Mouse (Mus musculus) heart, embryonic 14.5 days (tissue): ENCODE measurements at regions not wholly inside any gene's neighbourhood (a gene's known extent, or its start where the extent isn't known, plus 50 kb on each side); places are given as distances from the start of the nearest gene placed in this dataset.

ENCODE experiments used
- ATAC-seq: fragments of 200-750 bp; cut with Nextera tagmentation; 2 replicates; pipeline ENCODE4 v1.8.0; 2017; ENCODE audit warnings: low read depth, moderate TSS enrichment; ENCODE audit not compliant: insufficient number of reproducible peaks, insufficient read depth, low FRiP score
- H3K27ac ChIP-seq, 2 experiments: fragments of 200-500 bp in 1 of 2; fragments of 300-500 bp in 1 of 2; sonication (generic) in 1 of 2; replicated peaks in 1 of 2; 2 replicates each; pipeline ENCODE4 v1.5.1; 2012 to 2014; ENCODE audit warnings: low read depth in 2 of 2, low read length in 2 of 2, control low read depth in 1 of 2, mild to moderate bottlenecking in 1 of 2, mixed read lengths in 1 of 2; ENCODE audit not compliant: control insufficient read depth in 1 of 2, insufficient read depth in 1 of 2
- H3K27me3 ChIP-seq: fragments of 300-500 bp; sonication (generic); 2 replicates; pipeline ENCODE4 v1.6.1; 2014; ENCODE audit warnings: mild to moderate bottlenecking, low read length, control low read depth; ENCODE audit not compliant: control insufficient read depth, insufficient read depth
- H3K36me3 ChIP-seq: fragments of 300-500 bp; sonication (generic); 2 replicates; pipeline ENCODE4 v1.6.1; 2014; ENCODE audit warnings: mild to moderate bottlenecking, control low read depth, low read length, mixed read lengths; ENCODE audit not compliant: control insufficient read depth, insufficient read depth
- H3K4me1 ChIP-seq, 2 experiments: fragments of 200-500 bp in 1 of 2; fragments of 300-500 bp in 1 of 2; sonication (generic) in 1 of 2; 2 replicates each; pipeline ENCODE4 v1.6.1; 2012 to 2014; ENCODE audit warnings: low read length in 2 of 2, control low read depth in 1 of 2, mixed read lengths in 1 of 2; ENCODE audit not compliant: control insufficient read depth in 2 of 2, insufficient read depth in 2 of 2
- H3K4me2 ChIP-seq: fragments of 300-500 bp; sonication (generic); 2 replicates; pipeline ENCODE4 v1.6.1; 2014; ENCODE audit warnings: mild to moderate bottlenecking, low read length
- H3K4me3 ChIP-seq, 2 experiments: fragments of 200-500 bp in 1 of 2; fragments of 300-500 bp in 1 of 2; sonication (generic) in 1 of 2; 2 replicates each; pipeline ENCODE4 v1.5.1; 2012 to 2014; ENCODE audit warnings: low read length in 2 of 2, mild to moderate bottlenecking in 2 of 2, control low read depth in 1 of 2, low read depth in 1 of 2, moderate library complexity in 1 of 2; ENCODE audit not compliant: control insufficient read depth in 1 of 2, insufficient read depth in 1 of 2
- H3K9ac ChIP-seq: fragments of 300-500 bp; sonication (generic); 2 replicates; pipeline ENCODE4 v1.6.1; 2014; ENCODE audit warnings: mild to moderate bottlenecking, low read length
- H3K9me3 ChIP-seq: fragments of 300-500 bp; sonication (generic); 2 replicates; pipeline ENCODE4 v1.6.1; 2016; ENCODE audit warnings: low read length, control low read depth; ENCODE audit not compliant: control insufficient read depth
- WGBS: fragments of 180-500 bp; shearing (Covaris S2); extraction: QIAGEN DNeasy Blood & Tissue Kit; methylation state at CpG from one replicate; pipeline ENCODE4 v1.1.7; 2014; 5-methylcytosine and 5-hydroxymethylcytosine counted together

GRCm38 (mm10) chr13:90777123-90777951, 127.8 kb downstream of the Atp6ap1l start:
- Histone ChIP-seq H3K27me3 (no peaks in the 10 kb centered on the region), H3K4me3 (no peak overlapping the region), H3K9me3 (no peaks in the 10 kb centered on the region), H3K9ac (no peak overlapping the region), H3K4me2 (no peak overlapping the region), H3K4me1 (no peaks in the 10 kb centered on the region), H3K36me3 (no peaks in the 10 kb centered on the region), H3K27ac (no peak overlapping the region)
- no peak for ATAC-seq
- 85% methylated on average over 5 of the region's 5 CpGs for WGBS

- Histone ChIP-seq H3K27me3 (no peaks in the 10 kb centered on the region), H3K4me1 (peaks cover 5% of the 10 kb centered on the region in 2 experiments; a peak in 2 of 4 replicates), H3K36me3 (no peaks in the 10 kb centered on the region), H3K27ac (peak overlapping the region; percentile 4 to 59; a peak in 1 of 4 replicates), H3K4me2 (no peak overlapping the region), H3K4me3 (no peak overlapping the region), H3K9ac (no peak overlapping the region), H3K9me3 (no peaks in the 10 kb centered on the region)
- ATAC-seq: no peak
- 52% methylated on average over 2 of the region's 2 CpGs for WGBS
Measured at GRCm38 (mm10) chr13:90762154-90762553, 143.0 kb downstream of the Atp6ap1l start.

GRCm38 (mm10) chr13:90760516-90761050, 144.6 kb downstream of the Atp6ap1l start:
- Histone ChIP-seq H3K9me3 (no peaks in the 10 kb centered on the region), H3K36me3 (no peaks in the 10 kb centered on the region), H3K4me3 (no peak overlapping the region), H3K4me2 (no peak overlapping the region), H3K27ac (no peak overlapping the region), H3K27me3 (no peaks in the 10 kb centered on the region), H3K4me1 (peaks cover 5% of the 10 kb centered on the region in 2 experiments; a peak in 2 of 4 replicates), H3K9ac (no peak overlapping the region)
- 78% methylated on average over 4 of the region's 4 CpGs for WGBS
- ATAC-seq: no peak

GRCm38 (mm10) chr13:90754451-90754850, 150.7 kb downstream of the Atp6ap1l start:
- Histone ChIP-seq H3K9ac (no peak overlapping the region), H3K36me3 (no peaks in the 10 kb centered on the region), H3K9me3 (no peaks in the 10 kb centered on the region), H3K4me2 (no peak overlapping the region), H3K4me3 (no peak overlapping the region), H3K27ac (peak overlapping the region in 1 of 2 experiments; percentile 50; a peak in 2 of 4 replicates), H3K27me3 (no peaks in the 10 kb centered on the region), H3K4me1 (peaks cover 0 to 17% of the 10 kb centered on the region in 2 experiments; a peak in 2 of 4 replicates)
- WGBS: 42% methylated on average over 3 of the region's 3 CpGs
- ATAC-seq: no peak

- ATAC-seq: no peak
- Histone ChIP-seq H3K4me1 (peaks cover 3 to 25% of the 10 kb centered on the region in 2 experiments), H3K4me2 (no peak overlapping the region), H3K4me3 (no peak overlapping the region), H3K27ac (no peak overlapping the region), H3K27me3 (no peaks in the 10 kb centered on the region), H3K9me3 (no peaks in the 10 kb centered on the region), H3K36me3 (no peaks in the 10 kb centered on the region), H3K9ac (no peak overlapping the region)
- 63% methylated on average over 1 of the region's 1 CpGs for WGBS
Measured at GRCm38 (mm10) chr13:90749741-90750140, 155.4 kb downstream of the Atp6ap1l start.

GRCm38 (mm10) chr13:90745063-90745462, 160.1 kb downstream of the Atp6ap1l start:
- WGBS: 4% methylated on average over 1 of the region's 1 CpGs
- Histone ChIP-seq H3K9me3 (no peaks in the 10 kb centered on the region), H3K36me3 (no peaks in the 10 kb centered on the region), H3K4me2 (no peak overlapping the region), H3K4me1 (peaks cover 3 to 15% of the 10 kb centered on the region in 2 experiments; a peak in 3 of 4 replicates), H3K27ac (peak overlapping the region in 1 of 2 experiments; percentile 43; a peak in 3 of 4 replicates), H3K4me3 (no peak overlapping the region), H3K27me3 (no peaks in the 10 kb centered on the region), H3K9ac (no peak overlapping the region)
- ATAC-seq: 0 out of 2 replicates have a peak, but pooled peaks have one; percentile 54

- Histone ChIP-seq H3K9me3 (no peaks in the 10 kb centered on the region), H3K36me3 (no peaks in the 10 kb centered on the region), H3K27ac (no peak overlapping the region), H3K4me3 (no peak overlapping the region), H3K4me2 (no peak overlapping the region), H3K4me1 (peaks cover 3 to 16% of the 10 kb centered on the region in 2 experiments), H3K9ac (no peak overlapping the region), H3K27me3 (no peaks in the 10 kb centered on the region)
- 76% methylated on average over 4 of the region's 4 CpGs for WGBS
- no peak for ATAC-seq
Measured at GRCm38 (mm10) chr13:90742615-90743402, 162.3 kb downstream of the Atp6ap1l start.
